Mouse (Mus musculus) thymus, adult 2 months (tissue): Measurements from ENCODE around the gene Mrps26. TPM values are rescaled to one million over a fixed set of nuclear protein-coding genes. Genes with fewer than 3 reads are reported as not detected.
A peak's percentile ranks its signal among the peaks of the same experiment; 100 is the strongest.
"Not testable (repeated sequence)": the region's sequence is repeated elsewhere in the genome, so short reads cannot be mapped to it uniquely, and the experiment has no call there.

Experiments
- DNase-seq: peaks from one replicate; pipeline ENCODE4 v3.0.0; 2021
- H3K27ac ChIP-seq: fragments of 200-500 bp; 2 replicates; pipeline ENCODE4 v1.5.1; 2012; ENCODE audit warnings: low read length, control low read depth; ENCODE audit not compliant: control insufficient read depth, insufficient read depth
- H3K27me3 ChIP-seq: fragments of 200-500 bp; 2 replicates; pipeline ENCODE4 v1.6.1; 2012; ENCODE audit warnings: mild to moderate bottlenecking, low read length, moderate library complexity, mixed read lengths; ENCODE audit not compliant: control insufficient read depth, insufficient read depth
- H3K36me3 ChIP-seq: fragments of 200-500 bp; 2 replicates; pipeline ENCODE4 v1.6.1; 2012; ENCODE audit warnings: mild to moderate bottlenecking, low read length, moderate library complexity; ENCODE audit not compliant: control insufficient read depth, insufficient read depth
- H3K4me1 ChIP-seq: fragments of 200-500 bp; replicated peaks from 2 replicates; pipeline ENCODE4 v1.6.1; 2012; ENCODE audit warnings: low read length; ENCODE audit not compliant: control insufficient read depth, insufficient read depth
- H3K4me3 ChIP-seq: fragments of 200-500 bp; 2 replicates; pipeline ENCODE4 v1.5.1; 2012; ENCODE audit warnings: mild to moderate bottlenecking, low read length, control low read depth, moderate library complexity; ENCODE audit not compliant: control insufficient read depth, insufficient read depth
- CTCF ChIP-seq: fragments of 200-500 bp; IDR thresholded peaks from 2 replicates; pipeline ENCODE4 v1.5.1; 2012; ENCODE audit warnings: mild to moderate bottlenecking, control low read depth, low read length, moderate library complexity, borderline replicate concordance; ENCODE audit not compliant: control insufficient read depth, poor library complexity, insufficient read depth; ENCODE audit errors: extremely low read depth
- POLR2A ChIP-seq: fragments of 200-500 bp; IDR thresholded peaks from 2 replicates; pipeline ENCODE4 v1.6.1; 2012; ENCODE audit warnings: mild to moderate bottlenecking, low read length, control low read depth, moderate library complexity; ENCODE audit not compliant: control insufficient read depth, poor library complexity, insufficient read depth; ENCODE audit errors: extremely low read depth
- WGBS: fragments of 180-500 bp; shearing (Covaris S2); methylation state at CpG from one replicate; pipeline ENCODE4 v1.1.7; 2018; 5-methylcytosine and 5-hydroxymethylcytosine counted together
- polyA plus RNA-seq: library from polyadenylated mRNA; depleted of rRNA; stranded (reverse); fragments of >200 nt; gene quantifications from 2 replicates; pipeline ENCODE4 v1.2.3, GENCODE M21; 2012; rRNA removed

The Mrps26 gene
- polyA plus RNA-seq: 112 and 117 TPM in 2 replicates

- under 1% methylated on average over 61 of the region's 61 CpGs for WGBS
Measured at GRCm38 (mm10) chr2:130563212-130564055, at the start of gene Mrps26. Mrps26 (plus strand) TSS chr2:130563742.

GRCm38 (mm10) chr2:130513907-130514306 lies 49.6 kb upstream of the Mrps26 start:
- TF ChIP-seq POLR2A: no peak
- no peak for TF ChIP-seq CTCF
- no peak overlapping the region for H3K4me3 ChIP-seq
- no peaks in the 10 kb centered on the region; the same call in 1 of the 2 replicates for H3K4me1 ChIP-seq
- H3K36me3 ChIP-seq: peaks cover 6% of the 10 kb centered on the region
- no peaks in the 10 kb centered on the region for H3K27me3 ChIP-seq
- no peak for DNase-seq
- 97% methylated on average over 8 of the region's 8 CpGs for WGBS
- H3K27ac ChIP-seq: no peak overlapping the region

More at GRCm38 (mm10) chr2:130563212-130564055, at the start of gene Mrps26:
- H3K4me1 ChIP-seq: peaks cover 13% of the 10 kb centered on the region
- peak within 1 kb of the TSS; percentile 1 for H3K27ac ChIP-seq
- DNase-seq: peak; percentile 93
- peak within 1 kb of the TSS; percentile 84 for H3K4me3 ChIP-seq
- peak; percentile 62 for TF ChIP-seq POLR2A
- peak; percentile 64; the same call in 1 of the 2 replicates for TF ChIP-seq CTCF
- H3K36me3 ChIP-seq: peaks cover 4% of the 10 kb centered on the region; the same call in 1 of the 2 replicates
- no peaks in the 10 kb centered on the region for H3K27me3 ChIP-seq

- Histone ChIP-seq H3K4me3 (no peak overlapping the region), H3K36me3 (peaks cover 23% of the 10 kb centered on the region), H3K27ac (no peak overlapping the region), H3K4me1 (no peaks in the 10 kb centered on the region; the same call in 1 of the 2 replicates), H3K27me3 (no peaks in the 10 kb centered on the region)
- 95% methylated on average over 5 of the region's 5 CpGs for WGBS
- DNase-seq: no peak
- TF ChIP-seq CTCF: no peak
- TF ChIP-seq POLR2A: no peak
Measured at GRCm38 (mm10) chr2:130515791-130516190, 47.8 kb upstream of the Mrps26 start.

GRCm38 (mm10) chr2:130521927-130522326 lies 41.6 kb upstream of the Mrps26 start:
- DNase-seq: no peak
- Histone ChIP-seq H3K36me3 (peaks cover 48% of the 10 kb centered on the region), H3K4me3 (no peak overlapping the region), H3K4me1 (no peaks in the 10 kb centered on the region; the same call in 1 of the 2 replicates), H3K27me3 (no peaks in the 10 kb centered on the region), H3K27ac (no peak overlapping the region)
- no peak for TF ChIP-seq POLR2A
- TF ChIP-seq CTCF: no peak
- 96% methylated on average over 2 of the region's 2 CpGs for WGBS

GRCm38 (mm10) chr2:130525480-130525879 lies 38.1 kb upstream of the Mrps26 start:
- not testable (repeated sequence) for DNase-seq, H3K4me3 ChIP-seq, H3K27ac ChIP-seq, H3K27me3 ChIP-seq
- Histone ChIP-seq H3K36me3 (peaks cover 31% of the 10 kb centered on the region), H3K4me1 (peaks cover 13% of the 10 kb centered on the region)
- WGBS: 97% methylated on average over 3 of the region's 4 CpGs

- peaks cover 17% of the 10 kb centered on the region; the same call in 1 of the 2 replicates for H3K36me3 ChIP-seq
- H3K27ac ChIP-seq: no peak overlapping the region
- no peak for DNase-seq
- 97% methylated on average over 6 of the region's 6 CpGs for WGBS
- H3K4me1 ChIP-seq: peaks cover 31% of the 10 kb centered on the region
- TF ChIP-seq POLR2A (no peak), CTCF (no peak)
- no peaks in the 10 kb centered on the region for H3K27me3 ChIP-seq
- no peak overlapping the region for H3K4me3 ChIP-seq
Measured at GRCm38 (mm10) chr2:130528457-130528856, 35.1 kb upstream of the Mrps26 start.
